Mouse (Mus musculus) CH12.LX (cell line): Measurements from ENCODE around the gene Eif2b1. TPM values are rescaled to one million over a fixed set of nuclear protein-coding genes. Genes with fewer than 3 reads are reported as not detected.

Experiments used
- DNase-seq: peaks from one replicate; pipeline ENCODE4 v3.0.0-alpha.2; 2013; ENCODE audit errors: extremely low read depth
- H3K27ac ChIP-seq: 2 replicates; pipeline ENCODE4 v1.5.1; 2012; ENCODE audit warnings: low read depth, mild to moderate bottlenecking, control low read depth, moderate library complexity; ENCODE audit not compliant: insufficient read depth
- H3K27me3 ChIP-seq: replicated peaks from 2 replicates; pipeline ENCODE3; 2012; ENCODE audit warnings: inconsistent platforms
- H3K36me3 ChIP-seq, 2 experiments: replicated peaks in 1 of 2; 2 replicates each; pipeline versions ENCODE3 to v1.6.1; 2012; ENCODE audit warnings: inconsistent platforms in 1 of 2, low read length in 1 of 2, mild to moderate bottlenecking in 1 of 2, mixed read lengths in 1 of 2, moderate library complexity in 1 of 2; ENCODE audit not compliant: control insufficient read depth in 1 of 2, insufficient read depth in 1 of 2
- H3K4me1 ChIP-seq, 2 experiments: 2 replicates each; pipeline ENCODE4 v1.6.1; 2012; ENCODE audit warnings: inconsistent platforms in 1 of 2, moderate library complexity in 1 of 2; ENCODE audit not compliant: insufficient read depth in 2 of 2, control insufficient read depth in 1 of 2
- H3K4me2 ChIP-seq: 2 replicates; pipeline ENCODE4 v1.6.1; 2012; ENCODE audit warnings: low read depth, mild to moderate bottlenecking, control low read depth; ENCODE audit not compliant: poor library complexity, insufficient read depth, severe bottlenecking
- H3K4me3 ChIP-seq, 3 experiments: fragments of 150-350 bp in 1 of 3; sonication (generic) in 1 of 3; replicated peaks in 1 of 3; 2 replicates each; pipeline versions ENCODE3 to v1.5.1; 2011 to 2012; ENCODE audit warnings: low read depth in 2 of 3, low read length in 2 of 3, mild to moderate bottlenecking in 2 of 3, moderate library complexity in 2 of 3, control low read depth in 1 of 3, improper control_type of control experiment in 1 of 3, inconsistent platforms in 1 of 3, mixed read lengths in 1 of 3; ENCODE audit not compliant: poor library complexity in 1 of 3
- H3K79me2 ChIP-seq: replicated peaks from 2 replicates; pipeline ENCODE4 v1.6.1; 2012; ENCODE audit warnings: mild to moderate bottlenecking, moderate library complexity; ENCODE audit not compliant: control insufficient read depth, poor library complexity, insufficient read depth, severe bottlenecking; ENCODE audit errors: extremely low read depth
- H3K9ac ChIP-seq: 2 replicates; pipeline ENCODE4 v1.6.1; 2012; ENCODE audit warnings: low read depth, mild to moderate bottlenecking, control low read depth, moderate library complexity; ENCODE audit not compliant: insufficient read depth
- H3K9me3 ChIP-seq: replicated peaks from 2 replicates; pipeline ENCODE3; 2012; ENCODE audit warnings: low read length, inconsistent platforms, mixed read lengths
- BHLHE40 ChIP-seq: IDR thresholded peaks from 2 replicates; pipeline ENCODE4 v1.6.1; 2011; ENCODE audit warnings: mild to moderate bottlenecking, low read depth, low read length, improper control_type of control experiment
- E2F4 ChIP-seq: IDR thresholded peaks from 2 replicates; pipeline ENCODE4 v1.6.1; 2011; ENCODE audit warnings: low read depth, low read length, improper control_type of control experiment; ENCODE audit not compliant: insufficient replicate concordance
- ELF1 ChIP-seq: IDR thresholded peaks from 2 replicates; pipeline ENCODE4 v1.6.1; 2014; ENCODE audit warnings: low read depth, mild to moderate bottlenecking, inconsistent platforms, low read length, improper control_type of control experiment
- ETS1 ChIP-seq: conservative IDR thresholded peaks from 2 replicates; pipeline ENCODE4 v1.6.1; 2012; ENCODE audit warnings: low read depth, mild to moderate bottlenecking, inconsistent platforms, low read length, improper control_type of control experiment, moderate library complexity
- GABPA ChIP-seq: IDR thresholded peaks from 2 replicates; pipeline ENCODE4 v1.6.1; 2012; ENCODE audit warnings: low read depth, low read length, improper control_type of control experiment, inconsistent platforms; ENCODE audit not compliant: insufficient replicate concordance
- HCFC1 ChIP-seq: IDR thresholded peaks from 2 replicates; pipeline ENCODE4 v1.6.1; 2012; ENCODE audit warnings: low read depth, mild to moderate bottlenecking, inconsistent platforms, low read length, improper control_type of control experiment
- IRF4 ChIP-seq: IDR thresholded peaks from 2 replicates; pipeline ENCODE4 v1.6.1; 2014; ENCODE audit warnings: low read depth, mild to moderate bottlenecking, inconsistent platforms, low read length, improper control_type of control experiment
- KAT2A ChIP-seq: IDR thresholded peaks from 2 replicates; pipeline ENCODE4 v1.6.1; 2012; ENCODE audit warnings: low read length, improper control_type of control experiment, inconsistent platforms; ENCODE audit not compliant: insufficient replicate concordance
- MAX ChIP-seq: IDR thresholded peaks from 2 replicates; pipeline ENCODE4 v1.6.1; 2011; ENCODE audit warnings: low read length, improper control_type of control experiment
- MAZ ChIP-seq: IDR thresholded peaks from 2 replicates; pipeline ENCODE4 v1.6.1; 2012; ENCODE audit warnings: low read depth, mild to moderate bottlenecking, inconsistent platforms, low read length, improper control_type of control experiment, moderate library complexity
- MEF2A ChIP-seq: IDR thresholded peaks from 2 replicates; pipeline ENCODE4 v1.6.1; 2014; ENCODE audit warnings: low read depth, mild to moderate bottlenecking, inconsistent platforms, low read length, improper control_type of control experiment, borderline replicate concordance
- MXI1 ChIP-seq: IDR thresholded peaks from 2 replicates; pipeline ENCODE4 v1.6.1; 2011; ENCODE audit warnings: mild to moderate bottlenecking, low read depth, low read length, improper control_type of control experiment
- MYC ChIP-seq: IDR thresholded peaks from 2 replicates; pipeline ENCODE4 v1.6.1; 2011; ENCODE audit warnings: low read depth, mild to moderate bottlenecking, improper control_type of control experiment, low read length
- NELFE ChIP-seq: IDR thresholded peaks from 2 replicates; pipeline ENCODE4 v1.6.1; 2011; ENCODE audit warnings: low read depth, low read length, improper control_type of control experiment
- NRF1 ChIP-seq: IDR thresholded peaks from 2 replicates; pipeline ENCODE4 v1.6.1; 2014; ENCODE audit warnings: low read depth, mild to moderate bottlenecking, inconsistent platforms, low read length, improper control_type of control experiment, moderate library complexity
- PAX5 ChIP-seq: IDR thresholded peaks from 2 replicates; pipeline ENCODE4 v1.6.1; 2012; ENCODE audit warnings: low read length, inconsistent platforms, mixed read lengths
- POLR2A ChIP-seq: IDR thresholded peaks from 2 replicates; pipeline ENCODE4 v1.6.1; 2011; ENCODE audit warnings: low read depth, mild to moderate bottlenecking, improper control_type of control experiment, low read length
- POLR2AphosphoS2 ChIP-seq: IDR thresholded peaks from 2 replicates; pipeline ENCODE4 v1.6.1; 2011; ENCODE audit warnings: low read depth, low read length, improper control_type of control experiment
- RCOR1 ChIP-seq: conservative IDR thresholded peaks from 2 replicates; pipeline ENCODE4 v1.6.1; 2012; ENCODE audit warnings: low read depth, mild to moderate bottlenecking, inconsistent platforms, low read length, improper control_type of control experiment
- SIN3A ChIP-seq: IDR thresholded peaks from 2 replicates; pipeline ENCODE4 v1.6.1; 2012; ENCODE audit warnings: low read length, improper control_type of control experiment, inconsistent platforms
- TBP ChIP-seq: conservative IDR thresholded peaks from 2 replicates; pipeline ENCODE4 v1.6.1; 2011; ENCODE audit warnings: low read depth, low read length, improper control_type of control experiment
- TCF12 ChIP-seq: IDR thresholded peaks from 2 replicates; pipeline ENCODE4 v1.6.1; 2014; ENCODE audit warnings: low read depth, mild to moderate bottlenecking, inconsistent platforms, low read length, improper control_type of control experiment
- ZKSCAN1 ChIP-seq: IDR thresholded peaks from 2 replicates; pipeline ENCODE4 v1.6.1; 2012; ENCODE audit warnings: low read depth, inconsistent platforms, low read length, improper control_type of control experiment, borderline replicate concordance
- ZMIZ1 ChIP-seq: IDR thresholded peaks from 2 replicates; pipeline ENCODE4 v1.6.1; 2012; ENCODE audit warnings: low read depth, mild to moderate bottlenecking, inconsistent platforms, low read length, improper control_type of control experiment
- ZNF384 ChIP-seq: IDR thresholded peaks from 2 replicates; pipeline ENCODE4 v1.6.1; 2012; ENCODE audit warnings: low read depth, low read length, improper control_type of control experiment, inconsistent platforms
- dilution Hi-C: fragments of 300-500 bp; cut with MboI; formaldehyde crosslinking; loops from 2 replicates; pipeline ENCODE4 v1.14.3; 2020; ENCODE audit warnings: low sequenced_read_pairs; ENCODE audit not compliant: extremely low pct_unique_long_range_greater_than_20kb, extremely low pct_ligation_motif_present
- in situ Hi-C: fragments of 300-500 bp; cut with MboI; formaldehyde crosslinking; loops from 3 replicates; pipeline ENCODE4 v1.14.3; 2019; ENCODE audit warnings: low sequenced_read_pairs, low pct_ligation_motif_present, low pct_unique_long_range_greater_than_20kb, mixed read lengths
- polyA plus RNA-seq: library from polyadenylated mRNA; unstranded; fragments of >175 nt; gene quantifications from 2 replicates; pipeline ENCODE4 v1.2.1, GENCODE M21; 2012; ENCODE audit warnings: low read depth; ENCODE audit not compliant: insufficient read length
- total RNA-seq, 2 experiments: library from RNA; depleted of rRNA; stranded (reverse); fragments of 300-350 nt in 1 of 2; fragments of >200 nt in 1 of 2; gene quantifications; 2 replicates each; pipeline ENCODE4 v1.2.3; 2012 to 2014

Gene Eif2b1
- total RNA-seq (2012; rRNA removed) (50.8 and 68.3 TPM in 2 replicates), total RNA-seq (2014; rRNA removed) (98.0 and 107 TPM in 2 replicates), polyA plus RNA-seq (104 and 111 TPM in 2 replicates)

DNA sequence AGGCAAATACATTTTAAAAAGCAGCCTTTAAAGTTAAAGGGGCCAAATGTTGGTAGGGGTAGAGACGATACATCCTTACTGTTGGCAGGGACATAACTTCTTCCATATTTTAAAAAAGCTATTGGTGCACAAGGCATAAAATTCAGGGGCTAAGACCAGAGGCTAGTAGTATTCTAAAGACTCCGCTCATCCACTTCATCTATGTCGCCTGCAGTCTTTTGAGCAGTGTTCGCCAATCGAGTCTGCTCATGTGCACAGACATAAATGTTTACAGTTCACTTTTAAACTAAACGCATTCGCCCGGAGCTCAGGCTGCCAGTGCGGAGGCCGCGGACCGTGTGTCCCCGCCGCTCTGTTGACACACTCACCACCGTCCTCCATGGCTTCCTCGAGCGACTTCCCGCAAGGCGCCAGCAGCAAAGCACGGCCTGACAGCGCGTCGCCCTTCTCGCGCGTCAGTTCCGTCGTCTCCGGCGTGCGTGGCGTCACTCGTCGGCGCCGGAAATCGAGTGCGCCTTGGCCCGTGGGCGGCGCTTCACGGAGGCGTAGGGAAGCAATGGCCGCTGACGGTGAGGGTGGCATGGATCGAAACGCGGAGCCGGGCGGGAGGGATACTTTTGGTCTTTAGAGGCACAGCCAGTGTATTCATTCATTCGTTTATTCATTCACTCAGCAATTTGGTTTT lies at the start of gene Eif2b1, which contains the start of gene Gtf2h3:
TSS of gene Eif2b1 (minus strand) at position 499 of the 685 bp plus-strand sequence.
TSS of gene Gtf2h3 (plus strand) at position 508 of the 685 bp plus-strand sequence.
- H3K4me2 ChIP-seq = peak within 1 kb of the TSS; percentile 94
- H3K27ac ChIP-seq = no peak within 1 kb of the TSS
- H3K9me3 ChIP-seq = no peaks in the 10 kb centered on the region
- H3K36me3 ChIP-seq = peaks cover 41 to 66% of the 10 kb centered on the region in 2 experiments
- TF ChIP-seq ZKSCAN1 (no peak; the same call in 1 of the 2 replicates), RCOR1 (0 out of 2 replicates have a peak, but pooled peaks have one; percentile 51), MAZ (no peak), ELF1 (peak; percentile 97), KAT2A (peak; percentile 95; the same call in 1 of the 2 replicates), ZNF384 (no peak), PAX5 (no peak), NRF1 (peak; percentile 57), MXI1 (peak; percentile 98), ETS1 (peak; percentile 37; the same call in 1 of the 2 replicates), POLR2A (peak; percentile 96), MEF2A (peak; percentile 87), MYC (peak; percentile 83; the same call in 1 of the 2 replicates), BHLHE40 (peak; percentile 60), HCFC1 (peak; percentile 97), MAX (peak; percentile 94), TCF12 (peak; percentile 98), ZMIZ1 (peak; percentile 85; the same call in 1 of the 2 replicates), TBP (peak; percentile 74), E2F4 (no peak; the same call in 1 of the 2 replicates), NELFE (peak; percentile 95), GABPA (peak; percentile 84; the same call in 1 of the 2 replicates), IRF4 (peak; percentile 65; the same call in 1 of the 2 replicates), POLR2AphosphoS2 (peak; percentile 48; the same call in 1 of the 2 replicates), SIN3A (peak; percentile 99)
- TF ChIP-seq, all 38 proteins: peak for 20
- in situ Hi-C loops (no loop called here), dilution Hi-C loops (no loop called here)
- H3K27me3 ChIP-seq = no peaks in the 10 kb centered on the region
- peak; percentile 91 for DNase-seq
- H3K4me1 ChIP-seq = peaks cover 8 to 34% of the 10 kb centered on the region in 2 experiments; a peak in 3 of 4 replicates
- H3K9ac ChIP-seq = peak within 1 kb of the TSS; percentile 87
- H3K79me2 ChIP-seq = peaks cover 29% of the 10 kb centered on the region
- H3K4me3 ChIP-seq = peak within 1 kb of the TSS; percentile 79 to 100 (median 86)
